ENCODE assay signal across 29 mouse cellular contexts in the genomic region with DNA sequence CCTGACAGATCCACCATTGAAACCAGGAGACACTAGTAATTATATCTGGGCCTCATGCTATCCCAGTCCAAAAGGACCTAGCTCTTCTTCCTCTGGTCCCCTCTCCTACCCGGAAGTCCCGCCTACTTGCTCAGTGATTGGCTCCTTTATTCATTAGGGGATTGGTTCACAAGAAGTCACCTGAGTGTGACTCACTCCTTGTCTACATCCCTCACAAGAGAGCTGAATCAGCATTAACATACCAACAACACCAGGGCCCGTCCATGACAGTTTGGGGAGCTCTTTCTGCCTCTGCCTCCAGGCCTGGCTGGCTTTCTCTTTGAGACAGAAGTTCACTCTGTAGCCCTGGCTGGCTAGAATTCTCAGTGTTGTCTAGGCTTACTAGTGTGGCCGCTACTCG. TPM values are rescaled to one million over a fixed set of nuclear protein-coding genes. Genes with fewer than 3 reads are reported as not detected.
DNase-seq lines count a peak whose midpoint lies in the region; ATAC-seq and TF ChIP-seq lines count a peak whose summit lies in the region.
"Had no signal": no experiment of that assay in that cellular context is flagged by ENCODE, and none has a peak within 500 bp of the region (broad histone marks: within the 10 kb centered on the region; RNA-seq: fewer than 3 reads in every experiment).

No protein-coding gene starts in this region.

- in situ Hi-C loops in ES-E14 (cut with MboI; ENCODE audit: low sequenced_read_pairs in 2 of 2, unreplicated experiment in 2 of 2), result no loop called here

- 81% methylated on average over 5 of the region's 5 CpGs for WGBS in liver, adult 2 months
- 85% methylated on average over 5 of the region's 5 CpGs for WGBS in liver, embryonic 11.5 days
- 88% methylated on average over 5 of the region's 5 CpGs for WGBS in hindbrain, embryonic 11.5 days

- no peak overlapping the region for H3K4me2 ChIP-seq in liver, embryonic 11.5 days
- H3K4me2 ChIP-seq in hindbrain, embryonic 11.5 days (replicated peaks; ENCODE audit: low read depth, low read length), result no peak overlapping the region
- H3K4me2 ChIP-seq: embryonic facial prominence, embryonic 15.5 days; forebrain, embryonic 15.5 days; heart, embryonic 13.5 days; hindbrain, embryonic 12.5 days; limb, embryonic 12.5 days; lung, embryonic 15.5 days; neural tube, embryonic 12.5 days had no signal

- H3K79me2 ChIP-seq in liver, adult 2 months (ENCODE audit: control insufficient read depth, insufficient read depth, low read length), result peaks cover 8% of the 10 kb centered on the region; the same call in 1 of the 2 replicates

- H3K4me3 ChIP-seq in liver, adult 2 months (ENCODE audit: insufficient read depth, low read depth, low read length), result no peak overlapping the region
- no peak overlapping the region for H3K4me3 ChIP-seq in liver, embryonic 11.5 days (ENCODE audit: low read depth, low read length)
- H3K4me3 ChIP-seq in ES-E14 (ENCODE audit: insufficient read depth in 1 of 2, low read depth in 1 of 2, low read length in 2 of 2, poor library complexity in 1 of 2, severe bottlenecking in 1 of 2), result 0 out of 4 replicates have a peak overlapping the region, but pooled peaks of 1 of the 2 experiments have one; percentile 38
- no peak overlapping the region for H3K4me3 ChIP-seq in hindbrain, embryonic 11.5 days (ENCODE audit: low read depth, low read length)
- H3K4me3 ChIP-seq: embryonic facial prominence, embryonic 15.5 days; forebrain, embryonic 15.5 days; heart, embryonic 13.5 days; hindbrain, embryonic 12.5 days; limb, embryonic 12.5 days; lung, embryonic 15.5 days; megakaryocyte, embryonic 14.5 days; neural tube, embryonic 12.5 days had no signal

- no peaks in the 10 kb centered on the region for H3K9me3 ChIP-seq in liver, embryonic 11.5 days (ENCODE audit: control insufficient read depth, low read length)
- no peaks in the 10 kb centered on the region for H3K9me3 ChIP-seq in ES-E14 (ENCODE audit: control insufficient read depth, insufficient read depth, low read depth, low read length)
- H3K9me3 ChIP-seq in hindbrain, embryonic 11.5 days (ENCODE audit: control insufficient read depth, low read length), result no peaks in the 10 kb centered on the region
- H3K9me3 ChIP-seq: embryonic facial prominence, embryonic 15.5 days; forebrain, embryonic 15.5 days; G1E; heart, embryonic 13.5 days; hindbrain, embryonic 12.5 days; limb, embryonic 12.5 days; lung, embryonic 15.5 days; megakaryocyte, embryonic 14.5 days; neural tube, embryonic 12.5 days had no signal

- no peaks in the 10 kb centered on the region for H3K27me3 ChIP-seq in liver, adult 2 months (ENCODE audit: control insufficient read depth, insufficient read depth, low read length)
- H3K27me3 ChIP-seq in liver, embryonic 11.5 days (replicated peaks; ENCODE audit: control insufficient read depth, insufficient read depth, low read length), result no peaks in the 10 kb centered on the region
- no peaks in the 10 kb centered on the region for H3K27me3 ChIP-seq in hindbrain, embryonic 11.5 days (ENCODE audit: control insufficient read depth, insufficient read depth, low read length)
- H3K27me3 ChIP-seq: embryonic facial prominence, embryonic 15.5 days; forebrain, embryonic 15.5 days; heart, embryonic 13.5 days; hindbrain, embryonic 12.5 days; limb, embryonic 12.5 days; lung, embryonic 15.5 days; megakaryocyte, embryonic 14.5 days; neural tube, embryonic 12.5 days had no signal

- peak overlapping the region; percentile 28; the same call in 1 of the 2 replicates for H3K27ac ChIP-seq in liver, adult 2 months (replicated peaks; ENCODE audit: insufficient read depth, low read depth, low read length)
- H3K27ac ChIP-seq in liver, embryonic 11.5 days (ENCODE audit: low read depth, low read length), result no peak overlapping the region
- no peak overlapping the region for H3K27ac ChIP-seq in ES-E14 (ENCODE audit: insufficient read depth, low read depth, low read length, poor library complexity, severe bottlenecking)
- H3K27ac ChIP-seq in hindbrain, embryonic 11.5 days (ENCODE audit: low read depth, low read length), result no peak overlapping the region
- H3K27ac ChIP-seq: embryonic facial prominence, embryonic 15.5 days; forebrain, embryonic 15.5 days; heart, embryonic 13.5 days; hindbrain, embryonic 12.5 days; kidney, postnatal 0 days; limb, embryonic 12.5 days; liver, embryonic 14.5 days; lung, embryonic 15.5 days; neural tube, embryonic 12.5 days had no signal

- H3K36me3 ChIP-seq in liver, adult 2 months (ENCODE audit: control insufficient read depth, insufficient read depth, low read length), result peaks cover 69% of the 10 kb centered on the region
- peaks cover 75% of the 10 kb centered on the region for H3K36me3 ChIP-seq in liver, embryonic 11.5 days (ENCODE audit: control insufficient read depth, insufficient read depth, low read length)
- H3K36me3 ChIP-seq in ES-E14 (ENCODE audit: control insufficient read depth, insufficient read depth, low read length, poor library complexity, severe bottlenecking), result peaks cover 51% of the 10 kb centered on the region
- H3K36me3 ChIP-seq in hindbrain, embryonic 11.5 days (ENCODE audit: control insufficient read depth, insufficient read depth, low read length), result peaks cover 43% of the 10 kb centered on the region

- no peak for TF ChIP-seq POLR2A in liver, adult 2 months (IDR thresholded peaks at IDR 0.05; ENCODE audit: extremely low read depth, insufficient read depth, low read length)

- H3K9ac ChIP-seq in liver, adult 2 months (ENCODE audit: low read depth, low read length), result no peak overlapping the region
- H3K9ac ChIP-seq in liver, embryonic 11.5 days (ENCODE audit: low read depth, low read length), result no peak overlapping the region
- peak overlapping the region; percentile 7; the same call in 1 of the 2 replicates for H3K9ac ChIP-seq in ES-E14 (ENCODE audit: insufficient read depth, low read depth, low read length, poor library complexity, severe bottlenecking)
- H3K9ac ChIP-seq in hindbrain, embryonic 11.5 days (ENCODE audit: low read depth, low read length), result no peak overlapping the region
- H3K9ac ChIP-seq: embryonic facial prominence, embryonic 15.5 days; forebrain, embryonic 15.5 days; heart, embryonic 13.5 days; hindbrain, embryonic 12.5 days; limb, embryonic 12.5 days; liver, embryonic 14.5 days; lung, embryonic 15.5 days; neural tube, embryonic 12.5 days had no signal

- ATAC-seq in liver, embryonic 11.5 days (replicated peaks; ENCODE audit: low FRiP score), result no peak
- ATAC-seq in hindbrain, embryonic 11.5 days (ENCODE audit: low FRiP score), result no peak
- ATAC-seq: forebrain, embryonic 15.5 days had no signal

- no peak for TF ChIP-seq CTCF in liver, adult 2 months (IDR thresholded peaks at IDR 0.05; ENCODE audit: low read depth, low read length)

- no peak for DNase-seq in liver, adult 2 months (ENCODE audit: extremely low read depth, low read depth, low spot score)
- no peak for DNase-seq in liver, embryonic 11.5 days (ENCODE audit: low spot score)
- DNase-seq in ES-E14 (ENCODE audit: low read depth, low spot score), result no peak
- DNase-seq in ZHBTc4 (ENCODE audit: low read depth, low spot score), result peak; percentile 87
- DNase-seq in hindbrain, embryonic 11.5 days (ENCODE audit: low spot score), result no peak
- no peak for DNase-seq in gastrocnemius, adult 8-10 months (ENCODE audit: low spot score in 2 of 2)
- DNase-seq in adrenal gland, postnatal 10 days, result no peak
- DNase-seq in layer of hippocampus, postnatal 25 days (ENCODE audit: extremely low spot score in 1 of 2, low spot score in 1 of 2), result no peak
- DNase-seq: adrenal gland, adult 2 months; cerebellum, adult 8-10 months; gastrocnemius, postnatal 14 days; heart, adult 18-20 months; heart, postnatal 14 days; kidney, adult 2 months; layer of hippocampus, postnatal 36 days; lung, postnatal 36 days; midbrain, embryonic 14.5 days; right cerebral cortex, postnatal 14 days had no signal

- H3K4me1 ChIP-seq in liver, adult 2 months (ENCODE audit: control insufficient read depth, insufficient read depth, low read length), result peaks cover 24% of the 10 kb centered on the region
- peaks cover 5% of the 10 kb centered on the region for H3K4me1 ChIP-seq in liver, embryonic 11.5 days (replicated peaks; ENCODE audit: control insufficient read depth, insufficient read depth, low read length)
- peaks cover 2 to 10% of the 10 kb centered on the region in 2 experiments; a peak in 3 of 4 replicates for H3K4me1 ChIP-seq in ES-E14 (ENCODE audit: control insufficient read depth in 2 of 2, insufficient read depth in 2 of 2, low read length in 2 of 2, poor library complexity in 1 of 2)
- no peaks in the 10 kb centered on the region for H3K4me1 ChIP-seq in hindbrain, embryonic 11.5 days (replicated peaks; ENCODE audit: control insufficient read depth, insufficient read depth, low read length)
- H3K4me1 ChIP-seq: forebrain, embryonic 15.5 days; hindbrain, embryonic 12.5 days; limb, embryonic 12.5 days; lung, embryonic 15.5 days; neural tube, embryonic 12.5 days had no signal

TF ChIP-seq in ES-E14, 5 proteins besides CTCF, POLR2A, EP300 and RAD21:
- TF ChIP-seq MAFK (IDR thresholded peaks at IDR 0.05; ENCODE audit: insufficient read depth, low read depth, low read length) (peak; percentile 97), HCFC1 (IDR thresholded peaks at IDR 0.05; ENCODE audit: borderline replicate concordance, insufficient read depth, low read length) (no peak)

RNA-seq across cellular contexts. Expression of a gene that starts 14.7 kb away (rescaled TPM):
- total RNA-seq in liver, adult 2 months (2014; rRNA removed), result 18.4 and 21.7 TPM in 2 replicates
- polyA plus RNA-seq in liver, adult 2 months (2012; rRNA removed), result 10.6 and 10.9 TPM in 2 replicates
- polyA plus RNA-seq in liver, embryonic 11.5 days (2014; fragmentation: Nextera tagmentation; extraction: Ambion mirVana), result 11.9 and 12.6 TPM in 2 replicates
- 8.5 and 9.8 TPM in 2 replicates for total RNA-seq in ES-E14 (2012; rRNA removed)
- polyA plus RNA-seq in hindbrain, embryonic 11.5 days (2014; fragmentation: Nextera tagmentation; extraction: Ambion mirVana), result 14.2 and 15.4 TPM in 2 replicates
- total RNA-seq in gastrocnemius, adult 8-10 months (2022), result 10 to 100 TPM in 3 of 4 experiments, 1 to 10 TPM in 1; 10.0 to 12.1 (median 12.0) TPM
- 10 to 100 TPM; 20.4 to 23.5 TPM for total RNA-seq in adrenal gland, postnatal 10 days (2021)
- total RNA-seq in layer of hippocampus, postnatal 25 days (2021), result 10 to 100 TPM; 21.1 to 21.7 TPM
